Mouse (Mus musculus) CH12.LX (cell line): ENCODE measurements at regions not wholly inside any gene's neighbourhood (a gene's known extent, or its start where the extent isn't known, plus 50 kb on each side); places are given as distances from the start of the nearest gene placed in this dataset.

ENCODE experiments used
- DNase-seq: peaks from one replicate; pipeline ENCODE4 v3.0.0-alpha.2; 2013; ENCODE audit errors: extremely low read depth
- H3K27ac ChIP-seq: 2 replicates; pipeline ENCODE4 v1.5.1; 2012; ENCODE audit warnings: low read depth, mild to moderate bottlenecking, control low read depth, moderate library complexity; ENCODE audit not compliant: insufficient read depth
- H3K27me3 ChIP-seq: replicated peaks from 2 replicates; pipeline ENCODE3; 2012; ENCODE audit warnings: inconsistent platforms
- H3K36me3 ChIP-seq, 2 experiments: replicated peaks in 1 of 2; 2 replicates each; pipeline versions ENCODE3 to v1.6.1; 2012; ENCODE audit warnings: inconsistent platforms in 1 of 2, low read length in 1 of 2, mild to moderate bottlenecking in 1 of 2, mixed read lengths in 1 of 2, moderate library complexity in 1 of 2; ENCODE audit not compliant: control insufficient read depth in 1 of 2, insufficient read depth in 1 of 2
- H3K4me1 ChIP-seq, 2 experiments: 2 replicates each; pipeline ENCODE4 v1.6.1; 2012; ENCODE audit warnings: inconsistent platforms in 1 of 2, moderate library complexity in 1 of 2; ENCODE audit not compliant: insufficient read depth in 2 of 2, control insufficient read depth in 1 of 2
- H3K4me2 ChIP-seq: 2 replicates; pipeline ENCODE4 v1.6.1; 2012; ENCODE audit warnings: low read depth, mild to moderate bottlenecking, control low read depth; ENCODE audit not compliant: poor library complexity, insufficient read depth, severe bottlenecking
- H3K4me3 ChIP-seq, 3 experiments: fragments of 150-350 bp in 1 of 3; sonication (generic) in 1 of 3; replicated peaks in 1 of 3; 2 replicates each; pipeline versions ENCODE3 to v1.5.1; 2011 to 2012; ENCODE audit warnings: low read depth in 2 of 3, low read length in 2 of 3, mild to moderate bottlenecking in 2 of 3, moderate library complexity in 2 of 3, control low read depth in 1 of 3, improper control_type of control experiment in 1 of 3, inconsistent platforms in 1 of 3, mixed read lengths in 1 of 3; ENCODE audit not compliant: poor library complexity in 1 of 3
- H3K79me2 ChIP-seq: replicated peaks from 2 replicates; pipeline ENCODE4 v1.6.1; 2012; ENCODE audit warnings: mild to moderate bottlenecking, moderate library complexity; ENCODE audit not compliant: control insufficient read depth, poor library complexity, insufficient read depth, severe bottlenecking; ENCODE audit errors: extremely low read depth
- H3K9ac ChIP-seq: 2 replicates; pipeline ENCODE4 v1.6.1; 2012; ENCODE audit warnings: low read depth, mild to moderate bottlenecking, control low read depth, moderate library complexity; ENCODE audit not compliant: insufficient read depth
- H3K9me3 ChIP-seq: replicated peaks from 2 replicates; pipeline ENCODE3; 2012; ENCODE audit warnings: low read length, inconsistent platforms, mixed read lengths
- CHD2 ChIP-seq: IDR thresholded peaks from 2 replicates; pipeline ENCODE4 v1.6.1; 2011; ENCODE audit warnings: low read length, improper control_type of control experiment
- CTCF ChIP-seq, 2 experiments: IDR thresholded peaks in 1 of 2; conservative IDR thresholded peaks in 1 of 2; 2 replicates each; pipeline ENCODE4 v1.5.1; 2011 to 2012; ENCODE audit warnings: low read depth in 2 of 2, low read length in 2 of 2, improper control_type of control experiment in 1 of 2, inconsistent platforms in 1 of 2, mild to moderate bottlenecking in 1 of 2, moderate library complexity in 1 of 2
- ELF1 ChIP-seq: IDR thresholded peaks from 2 replicates; pipeline ENCODE4 v1.6.1; 2014; ENCODE audit warnings: low read depth, mild to moderate bottlenecking, inconsistent platforms, low read length, improper control_type of control experiment
- EP300 ChIP-seq: IDR thresholded peaks from 2 replicates; pipeline ENCODE4 v1.6.1; 2011; ENCODE audit warnings: low read length, improper control_type of control experiment
- ETS1 ChIP-seq: conservative IDR thresholded peaks from 2 replicates; pipeline ENCODE4 v1.6.1; 2012; ENCODE audit warnings: low read depth, mild to moderate bottlenecking, inconsistent platforms, low read length, improper control_type of control experiment, moderate library complexity
- IRF4 ChIP-seq: IDR thresholded peaks from 2 replicates; pipeline ENCODE4 v1.6.1; 2014; ENCODE audit warnings: low read depth, mild to moderate bottlenecking, inconsistent platforms, low read length, improper control_type of control experiment
- JUN ChIP-seq: IDR thresholded peaks from 2 replicates; pipeline ENCODE4 v1.6.1; 2011; ENCODE audit warnings: low read depth, mild to moderate bottlenecking, low read length, improper control_type of control experiment, moderate library complexity; ENCODE audit not compliant: insufficient read depth
- KAT2A ChIP-seq: IDR thresholded peaks from 2 replicates; pipeline ENCODE4 v1.6.1; 2012; ENCODE audit warnings: low read length, improper control_type of control experiment, inconsistent platforms; ENCODE audit not compliant: insufficient replicate concordance
- MAZ ChIP-seq: IDR thresholded peaks from 2 replicates; pipeline ENCODE4 v1.6.1; 2012; ENCODE audit warnings: low read depth, mild to moderate bottlenecking, inconsistent platforms, low read length, improper control_type of control experiment, moderate library complexity
- MEF2A ChIP-seq: IDR thresholded peaks from 2 replicates; pipeline ENCODE4 v1.6.1; 2014; ENCODE audit warnings: low read depth, mild to moderate bottlenecking, inconsistent platforms, low read length, improper control_type of control experiment, borderline replicate concordance
- MXI1 ChIP-seq: IDR thresholded peaks from 2 replicates; pipeline ENCODE4 v1.6.1; 2011; ENCODE audit warnings: mild to moderate bottlenecking, low read depth, low read length, improper control_type of control experiment
- MYC ChIP-seq: IDR thresholded peaks from 2 replicates; pipeline ENCODE4 v1.6.1; 2011; ENCODE audit warnings: low read depth, mild to moderate bottlenecking, improper control_type of control experiment, low read length
- PAX5 ChIP-seq: IDR thresholded peaks from 2 replicates; pipeline ENCODE4 v1.6.1; 2012; ENCODE audit warnings: low read length, inconsistent platforms, mixed read lengths
- POLR2A ChIP-seq: IDR thresholded peaks from 2 replicates; pipeline ENCODE4 v1.6.1; 2011; ENCODE audit warnings: low read depth, mild to moderate bottlenecking, improper control_type of control experiment, low read length
- POLR2AphosphoS2 ChIP-seq: IDR thresholded peaks from 2 replicates; pipeline ENCODE4 v1.6.1; 2011; ENCODE audit warnings: low read depth, low read length, improper control_type of control experiment
- RCOR1 ChIP-seq: conservative IDR thresholded peaks from 2 replicates; pipeline ENCODE4 v1.6.1; 2012; ENCODE audit warnings: low read depth, mild to moderate bottlenecking, inconsistent platforms, low read length, improper control_type of control experiment
- SIN3A ChIP-seq: IDR thresholded peaks from 2 replicates; pipeline ENCODE4 v1.6.1; 2012; ENCODE audit warnings: low read length, improper control_type of control experiment, inconsistent platforms
- SMC3 ChIP-seq: IDR thresholded peaks from 2 replicates; pipeline ENCODE4 v1.6.1; 2011; ENCODE audit warnings: low read depth, low read length, improper control_type of control experiment
- TCF12 ChIP-seq: IDR thresholded peaks from 2 replicates; pipeline ENCODE4 v1.6.1; 2014; ENCODE audit warnings: low read depth, mild to moderate bottlenecking, inconsistent platforms, low read length, improper control_type of control experiment
- ZC3H11A ChIP-seq: IDR thresholded peaks from 2 replicates; pipeline ENCODE4 v1.6.1; 2012; ENCODE audit warnings: low read depth, mild to moderate bottlenecking, inconsistent platforms, low read length, improper control_type of control experiment
- ZKSCAN1 ChIP-seq: IDR thresholded peaks from 2 replicates; pipeline ENCODE4 v1.6.1; 2012; ENCODE audit warnings: low read depth, inconsistent platforms, low read length, improper control_type of control experiment, borderline replicate concordance
- ZNF384 ChIP-seq: IDR thresholded peaks from 2 replicates; pipeline ENCODE4 v1.6.1; 2012; ENCODE audit warnings: low read depth, low read length, improper control_type of control experiment, inconsistent platforms
- dilution Hi-C: fragments of 300-500 bp; cut with MboI; formaldehyde crosslinking; loops from 2 replicates; pipeline ENCODE4 v1.14.3; 2020; ENCODE audit warnings: low sequenced_read_pairs; ENCODE audit not compliant: extremely low pct_unique_long_range_greater_than_20kb, extremely low pct_ligation_motif_present
- in situ Hi-C: fragments of 300-500 bp; cut with MboI; formaldehyde crosslinking; loops from 3 replicates; pipeline ENCODE4 v1.14.3; 2019; ENCODE audit warnings: low sequenced_read_pairs, low pct_ligation_motif_present, low pct_unique_long_range_greater_than_20kb, mixed read lengths

DNA sequence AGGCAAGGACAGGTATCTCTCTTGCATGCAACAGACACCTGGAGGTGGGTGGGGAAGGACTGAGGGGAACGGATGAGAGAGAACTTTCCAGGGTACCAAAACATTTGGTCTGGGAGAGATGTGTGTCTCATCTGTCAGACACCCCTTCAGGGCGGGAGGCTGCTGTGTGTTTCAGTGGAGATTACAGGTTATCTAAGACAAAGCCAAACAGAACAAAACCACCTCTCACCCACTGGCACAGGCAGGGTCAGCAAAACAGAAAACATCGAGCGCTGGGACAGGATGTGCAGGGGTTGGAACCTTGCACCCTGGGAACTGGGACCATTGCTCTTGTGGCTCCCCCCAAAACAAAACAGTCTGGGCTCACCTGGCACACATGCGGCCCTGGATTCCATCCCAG lies 63.6 kb upstream of the Cldn5 start:
- in situ Hi-C loops: no loop called here
- H3K27me3 ChIP-seq: no peaks in the 10 kb centered on the region
- H3K4me3 ChIP-seq: no peak overlapping the region
- peaks cover 0 to 10% of the 10 kb centered on the region in 2 experiments; a peak in 2 of 4 replicates for H3K4me1 ChIP-seq
- no peak overlapping the region for H3K27ac ChIP-seq
- no peak overlapping the region for H3K9ac ChIP-seq
- no peaks in the 10 kb centered on the region for H3K36me3 ChIP-seq
- H3K79me2 ChIP-seq: no peaks in the 10 kb centered on the region
- H3K9me3 ChIP-seq: no peaks in the 10 kb centered on the region
- dilution Hi-C loops: no loop called here
- TF ChIP-seq MEF2A: no peak
- TF ChIP-seq POLR2A: no peak
- TF ChIP-seq POLR2AphosphoS2: no peak
- no peak for TF ChIP-seq IRF4
- TF ChIP-seq MYC: no peak
- no peak for TF ChIP-seq ZNF384
- no peak for TF ChIP-seq RCOR1
- no peak for TF ChIP-seq ZC3H11A
- no peak for TF ChIP-seq EP300
- no peak for TF ChIP-seq CTCF (conservative IDR thresholded peaks at IDR 0.05 in 1 of 2, IDR thresholded peaks at IDR 0.05 in 1 of 2; ENCODE audit: low read depth in 2 of 2, low read length in 2 of 2)
- no peak for TF ChIP-seq JUN
- no peak for TF ChIP-seq MXI1
- no peak for TF ChIP-seq ELF1
- TF ChIP-seq PAX5: no peak
- no peak for TF ChIP-seq ZKSCAN1
- TF ChIP-seq MAZ: no peak
- no peak for TF ChIP-seq SIN3A
- no peak for TF ChIP-seq SMC3
- no peak for TF ChIP-seq TCF12
- TF ChIP-seq CHD2: no peak
- H3K4me2 ChIP-seq: no peak overlapping the region
- no peak for DNase-seq

DNA sequence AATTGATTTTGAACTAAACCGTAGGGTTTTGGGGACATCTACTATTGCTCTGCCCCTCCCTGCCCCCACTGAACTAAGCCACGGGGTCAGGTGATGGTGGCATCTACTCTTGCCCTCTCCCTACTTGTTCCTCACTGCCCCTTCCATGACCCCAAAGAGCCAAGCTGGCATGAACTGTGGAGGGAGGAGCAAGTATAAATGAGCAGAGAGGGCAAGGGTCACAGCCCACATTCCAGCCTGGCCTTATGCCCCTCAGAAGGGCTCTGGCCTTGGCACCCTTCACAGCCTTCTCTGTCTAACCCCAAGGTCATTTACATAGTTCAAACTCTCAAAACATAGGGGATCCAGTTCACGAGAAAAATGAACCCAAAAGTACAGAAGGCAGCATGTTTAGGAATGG lies 61.3 kb upstream of the Cldn5 start:
- Histone ChIP-seq H3K27me3 (peaks cover 1% of the 10 kb centered on the region), H3K36me3 (no peaks in the 10 kb centered on the region), H3K9ac (no peak overlapping the region), H3K9me3 (no peaks in the 10 kb centered on the region), H3K79me2 (no peaks in the 10 kb centered on the region), H3K4me2 (no peak overlapping the region), H3K4me3 (no peak overlapping the region), H3K27ac (no peak overlapping the region), H3K4me1 (peaks cover 0 to 10% of the 10 kb centered on the region in 2 experiments; a peak in 2 of 4 replicates)
- DNase-seq: no peak
- TF ChIP-seq CHD2: no peak
- no peak for TF ChIP-seq KAT2A
- TF ChIP-seq ETS1: no peak
- dilution Hi-C loops: no loop called here
- in situ Hi-C loops: no loop called here
